Mouse (Mus musculus) left cerebral cortex, adult 8-10 months (tissue): ENCODE measurements at regions not wholly inside any gene's neighbourhood (a gene's known extent, or its start where the extent isn't known, plus 50 kb on each side); places are given as distances from the start of the nearest gene placed in this dataset.
A peak's percentile ranks its signal among the peaks of the same experiment; 100 is the strongest.

Experiments
- DNase-seq, 2 experiments: peaks; one replicate each; pipeline ENCODE4 v3.0.0; 2022; ENCODE audit warnings: low spot score in 2 of 2

DNA sequence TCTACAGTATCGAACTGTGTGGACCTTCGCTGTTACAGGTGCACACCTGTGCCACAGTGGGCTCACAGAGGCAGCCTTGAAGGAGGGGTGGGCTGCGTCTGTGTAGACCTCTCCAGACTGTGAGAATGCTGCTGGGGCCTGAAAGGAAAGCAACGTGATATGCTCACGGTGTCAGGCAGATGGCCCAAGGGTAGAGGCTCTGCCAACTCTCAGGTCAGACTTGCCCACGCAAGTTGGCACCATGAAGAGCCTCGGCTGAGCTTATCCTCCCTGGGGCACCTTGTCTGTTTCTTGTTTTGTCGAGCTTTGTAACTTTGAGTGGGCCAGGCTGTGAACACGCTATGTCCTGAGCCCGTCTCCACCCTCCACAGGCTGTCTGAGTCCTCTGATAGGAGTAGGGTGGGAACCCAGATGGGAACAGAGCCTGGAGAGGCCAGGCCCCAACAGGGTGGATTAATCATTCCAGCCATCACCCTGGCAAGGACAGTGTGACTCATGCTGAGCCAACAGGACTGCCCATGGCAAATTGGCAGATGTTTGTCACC lies 558.6 kb downstream of the Vrk1 start:
- DNase-seq, result no peak

DNA sequence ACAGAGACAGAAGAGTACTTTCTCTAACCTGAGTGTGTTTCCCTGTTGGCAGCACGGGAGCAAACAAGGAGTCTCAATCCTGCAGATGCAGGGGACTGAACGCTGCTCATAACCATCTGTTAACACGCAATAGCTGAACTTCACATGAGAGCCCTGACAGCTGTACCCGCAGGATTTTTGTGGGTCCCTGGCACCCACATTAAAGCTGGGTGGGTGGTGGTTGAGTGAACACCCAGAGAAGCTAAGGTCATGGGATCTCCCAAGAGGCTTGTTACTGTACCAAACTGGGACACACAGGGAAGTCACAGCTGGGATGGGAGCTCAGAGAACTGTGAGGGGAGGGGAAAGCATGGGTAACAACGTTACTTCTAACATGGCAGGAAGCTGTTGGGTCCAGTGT lies 562.9 kb downstream of the Vrk1 start:
- no peak for DNase-seq

- peak in 1 of 2 experiments; percentile 12 for DNase-seq
Observed at GRCm38 (mm10) chr12:106582760-106583159, 572.7 kb downstream of the Vrk1 start.

DNA sequence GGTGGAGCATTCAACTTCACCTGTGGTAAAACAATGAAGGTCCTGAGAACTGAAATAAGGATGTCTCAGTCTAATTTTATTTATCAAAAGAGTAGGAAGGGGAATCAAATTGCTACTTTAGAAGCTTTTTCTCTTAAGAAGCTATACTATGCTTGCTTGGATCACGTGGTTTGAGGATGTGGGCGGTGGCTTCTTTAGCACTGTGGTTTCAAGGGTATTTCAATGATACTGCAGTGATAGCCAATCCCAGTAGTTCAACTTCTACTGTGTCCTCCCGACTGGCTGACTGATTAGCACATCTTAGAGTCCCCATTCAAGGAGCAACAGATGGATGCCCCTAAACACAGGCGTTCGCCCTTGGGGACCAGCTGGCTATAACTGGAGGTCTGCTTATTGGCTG lies 575.6 kb downstream of the Vrk1 start:
- DNase-seq, result no peak

DNA sequence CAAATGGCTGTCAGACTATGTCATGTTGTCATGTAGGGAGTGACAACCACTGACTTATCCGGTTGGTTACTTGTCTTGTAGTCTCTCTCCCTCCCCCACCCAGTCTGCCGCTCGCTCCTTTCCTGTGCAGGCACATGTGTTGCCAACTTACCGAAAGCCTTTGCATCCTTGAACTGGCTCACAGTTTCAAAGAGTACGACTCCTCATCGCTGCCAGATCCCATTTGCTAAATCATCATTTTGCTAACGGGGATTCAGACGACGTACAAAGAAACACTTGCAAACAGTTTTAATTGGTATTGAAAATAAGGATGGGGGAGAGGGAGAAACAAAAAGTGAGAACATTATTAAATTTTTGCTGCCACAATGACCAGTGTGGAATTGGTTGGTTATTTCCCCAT lies 582.7 kb downstream of the Vrk1 start:
- DNase-seq, result no peak

DNA sequence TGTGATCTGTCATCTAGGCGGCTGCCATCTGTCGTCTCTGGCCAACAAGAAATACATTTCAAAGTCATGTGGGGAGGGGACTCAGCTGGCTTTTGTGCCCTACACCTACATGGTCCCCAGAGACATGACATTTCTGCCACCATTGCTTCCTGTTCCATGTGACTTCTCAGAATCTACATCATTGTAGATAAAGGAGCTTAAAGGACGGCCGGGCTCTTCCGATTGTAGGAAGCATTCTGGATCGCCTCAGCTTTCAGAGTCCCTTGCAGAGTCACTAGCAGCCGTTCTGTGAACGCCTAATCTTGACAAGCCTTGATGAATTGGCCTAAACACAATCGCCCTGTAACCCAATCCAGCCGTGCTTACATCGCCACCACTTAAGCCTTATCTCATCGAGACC lies 587.6 kb downstream of the Vrk1 start:
- DNase-seq, result no peak

DNA sequence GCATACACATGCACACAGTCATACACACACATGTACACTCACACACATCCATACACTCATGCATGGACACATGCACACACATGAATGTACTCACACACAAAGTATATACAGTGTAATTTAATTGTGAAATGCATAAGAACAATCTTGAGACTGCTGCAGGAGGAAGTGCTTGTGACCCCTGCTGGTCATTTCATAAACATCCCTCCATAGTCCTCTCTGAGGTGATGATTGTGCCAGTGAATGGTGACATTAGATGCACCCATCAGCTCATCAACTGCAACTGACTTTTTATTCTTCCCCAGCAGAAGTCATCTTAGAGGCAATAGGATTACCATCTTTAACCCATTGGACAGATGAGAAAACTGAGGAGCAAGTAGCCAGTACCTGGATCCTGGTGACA lies 597.2 kb downstream of the Vrk1 start:
- DNase-seq, result no peak

GRCm38 (mm10) chr12:106607655-106608337 lies 597.8 kb downstream of the Vrk1 start:
- no peak for DNase-seq

DNA sequence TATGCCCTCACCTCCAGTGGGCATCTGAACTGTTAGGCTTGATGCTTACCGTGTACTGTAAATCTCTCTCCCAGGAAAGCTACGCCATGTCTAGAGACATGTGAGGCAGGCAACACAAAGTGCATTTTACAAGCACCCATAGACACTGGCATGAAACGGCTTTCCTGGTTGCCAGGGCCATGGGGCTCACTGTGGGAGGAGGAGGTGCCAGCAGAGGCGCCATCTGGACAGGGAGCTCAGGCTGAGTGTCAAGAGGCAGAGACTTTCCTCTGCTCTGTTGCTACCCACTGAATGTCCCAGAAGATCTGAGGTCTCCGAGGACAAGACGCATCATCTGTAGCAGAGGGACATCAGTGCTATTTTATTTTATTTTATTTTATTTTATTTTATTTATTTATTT lies 608.7 kb downstream of the Vrk1 start:
- DNase-seq, result no peak

- DNase-seq, result no peak
Observed at GRCm38 (mm10) chr12:106626786-106627185, 616.8 kb downstream of the Vrk1 start.

DNA sequence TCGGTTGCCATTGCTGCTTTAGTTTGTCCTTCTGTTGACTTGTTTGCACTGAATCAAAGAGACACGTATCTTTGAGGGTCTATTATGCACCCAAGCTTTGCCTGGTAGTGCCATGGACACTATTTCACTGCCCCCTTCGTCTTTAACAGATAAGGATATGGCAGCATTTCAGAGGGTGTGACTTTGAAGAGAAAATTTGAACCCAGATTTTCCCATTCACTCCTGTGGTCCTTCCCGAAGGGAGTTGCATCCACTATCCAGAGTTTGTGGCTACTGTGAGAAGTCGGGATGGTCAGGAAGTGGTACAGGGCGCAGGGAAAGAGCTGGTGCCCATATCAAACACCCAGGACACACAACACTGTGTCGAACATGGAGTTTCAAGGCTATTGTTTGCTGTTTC lies 622.5 kb downstream of the Vrk1 start:
- DNase-seq, result no peak

DNA sequence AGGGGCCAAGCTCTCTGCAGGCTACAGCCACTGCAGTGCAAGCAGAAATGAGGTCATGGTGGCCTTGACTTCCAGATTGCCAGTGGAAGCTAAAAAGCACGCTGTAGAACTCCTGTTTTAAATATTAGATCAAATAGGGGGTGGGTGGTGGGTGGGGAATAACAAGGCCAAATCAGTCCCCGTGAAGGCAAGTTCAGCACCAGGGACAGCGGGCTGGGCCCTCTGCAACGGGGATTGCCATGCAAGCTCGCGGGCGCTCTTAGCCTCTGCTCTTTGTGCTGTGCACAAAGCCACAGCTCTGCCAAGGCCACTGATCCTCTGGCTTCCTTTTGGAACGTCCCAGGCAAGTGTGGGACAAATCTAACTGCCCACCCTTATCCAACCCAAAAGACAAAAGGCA lies 623.1 kb downstream of the Vrk1 start:
- DNase-seq, result no peak

- DNase-seq, result no peak
Observed at GRCm38 (mm10) chr12:106658317-106658716, 648.3 kb downstream of the Vrk1 start.

GRCm38 (mm10) chr12:106673232-106673766 lies 663.3 kb downstream of the Vrk1 start:
- DNase-seq, result no peak

GRCm38 (mm10) chr12:106674741-106675140 lies 664.7 kb downstream of the Vrk1 start:
- no peak for DNase-seq

DNA sequence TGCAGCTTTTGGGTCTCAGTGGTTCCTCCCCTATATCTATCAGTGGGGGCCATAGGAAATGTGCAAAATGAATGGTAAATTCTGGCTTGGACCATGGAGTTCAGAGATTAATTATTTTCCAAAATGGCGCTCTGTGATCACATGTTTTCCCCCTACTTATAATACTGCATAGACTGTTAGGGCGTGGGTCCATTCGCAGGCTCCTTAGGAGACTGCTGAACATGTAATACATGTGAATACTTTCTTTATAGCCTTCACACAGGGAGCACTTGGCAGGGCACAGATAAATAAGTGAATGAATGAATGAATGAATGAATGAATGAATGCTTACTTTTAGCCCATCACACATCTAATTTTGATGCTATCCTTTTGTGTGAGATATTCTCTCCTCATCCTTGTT lies 666.1 kb downstream of the Vrk1 start:
- DNase-seq, result no peak

GRCm38 (mm10) chr12:106676566-106676965 lies 666.5 kb downstream of the Vrk1 start:
- DNase-seq, result no peak

- DNase-seq, result no peak
Observed at GRCm38 (mm10) chr12:106685986-106686385, 676.0 kb downstream of the Vrk1 start.

- DNase-seq, result peak in 1 of 2 experiments; percentile 10
Observed at GRCm38 (mm10) chr12:106687751-106688150, 677.7 kb downstream of the Vrk1 start.

- peak in 1 of 2 experiments; percentile 6 for DNase-seq
Observed at GRCm38 (mm10) chr12:106688156-106688740, 678.2 kb downstream of the Vrk1 start.

GRCm38 (mm10) chr12:106702958-106703357 lies 692.9 kb downstream of the Vrk1 start:
- no peak for DNase-seq

DNA sequence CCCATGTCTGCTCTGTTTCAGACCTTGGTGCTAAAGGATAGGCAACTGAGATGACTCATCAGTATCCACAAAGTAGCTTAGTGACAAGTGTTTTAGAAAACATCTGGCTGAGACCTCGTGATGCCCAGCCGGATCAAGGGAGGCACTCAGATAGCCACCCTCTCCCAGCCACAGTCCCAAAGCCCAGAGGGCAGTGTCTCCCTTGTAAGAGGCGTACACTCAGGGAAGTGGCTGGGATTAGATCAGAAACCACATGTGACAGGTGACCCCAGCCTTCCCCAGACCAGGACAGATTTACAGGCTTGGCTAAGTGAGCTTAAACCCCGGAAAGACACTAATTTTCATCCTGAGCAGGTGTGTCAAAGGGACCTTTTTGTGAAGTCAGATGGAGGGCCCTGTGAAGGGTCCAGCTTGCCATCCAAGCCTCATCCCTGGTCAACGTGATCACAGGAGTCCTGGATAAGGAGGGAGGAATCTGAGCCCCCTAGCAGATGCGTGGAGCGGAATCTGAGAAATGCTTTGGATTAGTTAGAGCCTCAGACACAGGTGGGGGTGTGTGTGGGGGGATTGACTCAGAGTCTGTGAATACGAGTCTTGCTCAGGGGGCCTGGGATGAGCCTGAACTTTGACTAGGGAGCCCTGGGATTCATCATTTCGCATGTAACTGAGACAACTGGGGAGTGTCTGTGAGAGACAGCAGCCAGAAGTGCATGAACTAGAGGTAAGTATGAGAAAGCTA lies 711.4 kb downstream of the Vrk1 start:
- no peak for DNase-seq
